Mouse (Mus musculus): ENCODE data around the gene Il22ra2. TPM values are rescaled to one million over a fixed set of nuclear protein-coding genes. Genes with fewer than 3 reads are reported as not detected.
"Not testable (repeated sequence)": the region's sequence is repeated elsewhere in the genome, so short reads cannot be mapped to it uniquely, and the experiment has no call there.

Gene Il22ra2
- polyA plus RNA-seq, 1 experiment from 2014 or later, result not detected

- 82% methylated on average over 12 of the region's 12 CpGs for WGBS
- H3K4me1 ChIP-seq (replicated peaks), result peaks cover 13% of the 10 kb centered on the region
- no peak overlapping the region for H3K27ac ChIP-seq
- no peaks in the 10 kb centered on the region for H3K36me3 ChIP-seq
- no peak overlapping the region for H3K4me3 ChIP-seq (replicated peaks)
- no peak overlapping the region for H3K4me2 ChIP-seq
- H3K9me3 ChIP-seq, result no peaks in the 10 kb centered on the region
- H3K27me3 ChIP-seq, result no peaks in the 10 kb centered on the region
- ATAC-seq (ENCODE audit: insufficient number of reproducible peaks, insufficient read depth, low FRiP score, low TSS enrichment, low read depth), result no peak
- no peak overlapping the region for H3K9ac ChIP-seq (replicated peaks)
Observed at GRCm38 (mm10) chr10:19589626-19590025, 32.2 kb upstream of the Il22ra2 start.

- no peaks in the 10 kb centered on the region for H3K27me3 ChIP-seq
- peak overlapping the region; percentile 72 for H3K4me3 ChIP-seq (replicated peaks)
- no peaks in the 10 kb centered on the region for H3K36me3 ChIP-seq
- H3K4me2 ChIP-seq, result peak overlapping the region; percentile 65
- H3K9ac ChIP-seq (replicated peaks), result no peak overlapping the region
- no peak overlapping the region for H3K27ac ChIP-seq
- ATAC-seq (ENCODE audit: insufficient number of reproducible peaks, insufficient read depth, low FRiP score, low TSS enrichment, low read depth), result peak; percentile 43
- H3K9me3 ChIP-seq, result no peaks in the 10 kb centered on the region
- H3K4me1 ChIP-seq (replicated peaks), result peaks cover 13% of the 10 kb centered on the region
- 31% methylated on average over 6 of the region's 6 CpGs for WGBS
Observed at GRCm38 (mm10) chr10:19591286-19591640, 30.5 kb upstream of the Il22ra2 start.

GRCm38 (mm10) chr10:19591641-19592441, 30.0 kb upstream of the Il22ra2 start, which contains the start of gene Ifngr1:
Gene Ifngr1 (plus strand): TSS chr10:19591949.
- peak within 1 kb of the TSS; percentile 79 for H3K27ac ChIP-seq
- ATAC-seq (ENCODE audit: insufficient number of reproducible peaks, insufficient read depth, low FRiP score, low TSS enrichment, low read depth), result peak; percentile 99
- WGBS, result under 1% methylated on average over 52 of the region's 52 CpGs

GRCm38 (mm10) chr10:19592556-19592955, 29.2 kb upstream of the Il22ra2 start:
- ATAC-seq (ENCODE audit: insufficient number of reproducible peaks, insufficient read depth, low FRiP score, low TSS enrichment, low read depth), result no peak
- H3K9ac ChIP-seq (replicated peaks), result peak overlapping the region; percentile 79
- WGBS, result 6% methylated on average over 3 of the region's 3 CpGs
- H3K36me3 ChIP-seq, result no peaks in the 10 kb centered on the region; the same call in 1 of the 2 replicates
- H3K9me3 ChIP-seq, result no peaks in the 10 kb centered on the region
- peaks cover 13% of the 10 kb centered on the region for H3K4me1 ChIP-seq (replicated peaks)
- no peaks in the 10 kb centered on the region for H3K27me3 ChIP-seq
- peak overlapping the region; percentile 65 for H3K4me2 ChIP-seq
- peak overlapping the region; percentile 72 for H3K4me3 ChIP-seq (replicated peaks)
- H3K27ac ChIP-seq, result no peak overlapping the region; the same call in 1 of the 2 replicates

More at GRCm38 (mm10) chr10:19591641-19592441, 30.0 kb upstream of the Il22ra2 start, which contains the start of gene Ifngr1:
- peak within 1 kb of the TSS; percentile 65 for H3K4me2 ChIP-seq
- H3K36me3 ChIP-seq, result no peaks in the 10 kb centered on the region
- peak within 1 kb of the TSS; percentile 72 for H3K4me3 ChIP-seq (replicated peaks)
- H3K9me3 ChIP-seq, result no peaks in the 10 kb centered on the region
- H3K27me3 ChIP-seq, result no peaks in the 10 kb centered on the region
- peaks cover 13% of the 10 kb centered on the region for H3K4me1 ChIP-seq (replicated peaks)
- H3K9ac ChIP-seq (replicated peaks), result peak within 1 kb of the TSS; percentile 79

GRCm38 (mm10) chr10:19593296-19593695, 28.5 kb upstream of the Il22ra2 start:
- no peak overlapping the region for H3K4me2 ChIP-seq
- no peaks in the 10 kb centered on the region for H3K9me3 ChIP-seq
- 84% methylated on average over 3 of the region's 3 CpGs for WGBS
- H3K27me3 ChIP-seq, result no peaks in the 10 kb centered on the region
- ATAC-seq (ENCODE audit: insufficient number of reproducible peaks, insufficient read depth, low FRiP score, low TSS enrichment, low read depth), result no peak
- H3K9ac ChIP-seq (replicated peaks), result no peak overlapping the region
- no peak overlapping the region for H3K4me3 ChIP-seq (replicated peaks)
- H3K27ac ChIP-seq, result no peak overlapping the region
- peaks cover 13% of the 10 kb centered on the region for H3K4me1 ChIP-seq (replicated peaks)
- H3K36me3 ChIP-seq, result peaks cover 6% of the 10 kb centered on the region; the same call in 1 of the 2 replicates

GRCm38 (mm10) chr10:19594201-19594905, 27.4 kb upstream of the Il22ra2 start:
- H3K9me3 ChIP-seq, result no peaks in the 10 kb centered on the region
- H3K36me3 ChIP-seq, result peaks cover 16% of the 10 kb centered on the region; the same call in 1 of the 2 replicates
- WGBS, result 83% methylated on average over 3 of the region's 3 CpGs
- H3K27ac ChIP-seq, result no peak overlapping the region
- no peak overlapping the region for H3K4me3 ChIP-seq (replicated peaks)
- H3K9ac ChIP-seq (replicated peaks), result no peak overlapping the region
- ATAC-seq (ENCODE audit: insufficient number of reproducible peaks, insufficient read depth, low FRiP score, low TSS enrichment, low read depth), result no peak
- H3K4me1 ChIP-seq (replicated peaks), result peaks cover 13% of the 10 kb centered on the region
- H3K27me3 ChIP-seq, result no peaks in the 10 kb centered on the region
- no peak overlapping the region for H3K4me2 ChIP-seq

GRCm38 (mm10) chr10:19596866-19597265, 24.9 kb upstream of the Il22ra2 start:
- H3K4me3 ChIP-seq (replicated peaks), result no peak overlapping the region
- H3K27me3 ChIP-seq, result no peaks in the 10 kb centered on the region
- no peak overlapping the region for H3K27ac ChIP-seq
- H3K4me1 ChIP-seq (replicated peaks), result peaks cover 13% of the 10 kb centered on the region
- no peaks in the 10 kb centered on the region for H3K9me3 ChIP-seq
- H3K9ac ChIP-seq (replicated peaks), result no peak overlapping the region
- peaks cover 29% of the 10 kb centered on the region for H3K36me3 ChIP-seq
- WGBS, result 81% methylated on average over 4 of the region's 4 CpGs
- H3K4me2 ChIP-seq, result no peak overlapping the region
- ATAC-seq (ENCODE audit: insufficient number of reproducible peaks, insufficient read depth, low FRiP score, low TSS enrichment, low read depth), result no peak

GRCm38 (mm10) chr10:19598091-19598490, 23.7 kb upstream of the Il22ra2 start:
- Histone ChIP-seq H3K9ac (replicated peaks) (no peak overlapping the region), H3K4me1 (replicated peaks) (peaks cover 12% of the 10 kb centered on the region), H3K27ac (no peak overlapping the region), H3K4me2 (no peak overlapping the region), H3K27me3 (no peaks in the 10 kb centered on the region), H3K36me3 (peaks cover 40% of the 10 kb centered on the region), H3K9me3 (no peaks in the 10 kb centered on the region), H3K4me3 (replicated peaks) (no peak overlapping the region)
- 78% methylated on average over 11 of the region's 11 CpGs for WGBS
- ATAC-seq (ENCODE audit: insufficient number of reproducible peaks, insufficient read depth, low FRiP score, low TSS enrichment, low read depth), result no peak

GRCm38 (mm10) chr10:19599331-19600092, 22.3 kb upstream of the Il22ra2 start:
- ATAC-seq (ENCODE audit: insufficient number of reproducible peaks, insufficient read depth, low FRiP score, low TSS enrichment, low read depth), result no peak
- Histone ChIP-seq H3K9ac (replicated peaks) (no peak overlapping the region), H3K4me1 (replicated peaks) (peaks cover 4% of the 10 kb centered on the region), H3K4me3 (replicated peaks) (no peak overlapping the region), H3K4me2 (no peak overlapping the region), H3K27me3 (no peaks in the 10 kb centered on the region), H3K27ac (no peak overlapping the region), H3K36me3 (peaks cover 55% of the 10 kb centered on the region), H3K9me3 (no peaks in the 10 kb centered on the region)
- WGBS, result 81% methylated on average over 6 of the region's 6 CpGs

- H3K36me3 ChIP-seq, result peaks cover 60% of the 10 kb centered on the region
- ATAC-seq (ENCODE audit: insufficient number of reproducible peaks, insufficient read depth, low FRiP score, low TSS enrichment, low read depth), result no peak
- WGBS, result 92% methylated on average over 3 of the region's 3 CpGs
Observed at GRCm38 (mm10) chr10:19600093-19600420, 21.7 kb upstream of the Il22ra2 start.

GRCm38 (mm10) chr10:19601502-19601901, 20.3 kb upstream of the Il22ra2 start:
- not testable (repeated sequence) for H3K27ac ChIP-seq; H3K4me2 ChIP-seq; H3K9ac ChIP-seq (replicated peaks); H3K4me3 ChIP-seq (replicated peaks); ATAC-seq (ENCODE audit: insufficient number of reproducible peaks, insufficient read depth, low FRiP score, low TSS enrichment, low read depth); H3K4me1 ChIP-seq (replicated peaks); H3K27me3 ChIP-seq; H3K9me3 ChIP-seq
- 31% methylated on average over 1 of the region's 1 CpGs for WGBS
- H3K36me3 ChIP-seq, result peaks cover 75% of the 10 kb centered on the region

More at GRCm38 (mm10) chr10:19600093-19600420, 21.7 kb upstream of the Il22ra2 start:
- Histone ChIP-seq H3K4me3 (replicated peaks) (no peak overlapping the region), H3K4me2 (no peak overlapping the region), H3K4me1 (replicated peaks) (peaks cover 4% of the 10 kb centered on the region), H3K27me3 (no peaks in the 10 kb centered on the region), H3K9me3 (no peaks in the 10 kb centered on the region), H3K27ac (no peak overlapping the region), H3K9ac (replicated peaks) (no peak overlapping the region)

Data from limb, embryonic 12.5 days (tissue).